Mouse (Mus musculus): ENCODE results near the gene Tacc3.

- no peak for TF ChIP-seq CTCF (IDR thresholded peaks at IDR 0.05; ENCODE audit: borderline replicate concordance, extremely low read depth, insufficient read depth, insufficient read length)
- no peak for TF ChIP-seq POLR2A (IDR thresholded peaks at IDR 0.05; ENCODE audit: borderline replicate concordance, extremely low read depth, insufficient read depth, insufficient read length, poor library complexity, severe bottlenecking)
Measured at GRCm38 (mm10) chr5:33684932-33685331, 27.0 kb downstream of the Tacc3 start.

Data from brain, embryonic 14.5 days (tissue).